Mouse (Mus musculus) brain, embryonic 14.5 days (tissue): ENCODE measurements around the gene E130309D02Rik.

ENCODE experiments used
- CTCF ChIP-seq: fragments of 200-500 bp; IDR thresholded peaks from 2 replicates; pipeline ENCODE4 v1.5.1; 2012; ENCODE audit warnings: inconsistent platforms, mild to moderate bottlenecking, moderate library complexity, borderline replicate concordance; ENCODE audit not compliant: insufficient read depth, insufficient read length; ENCODE audit errors: extremely low read depth
- POLR2A ChIP-seq: fragments of 200-500 bp; IDR thresholded peaks from 2 replicates; pipeline ENCODE4 v1.6.1; 2012; ENCODE audit warnings: mild to moderate bottlenecking, inconsistent platforms, borderline replicate concordance; ENCODE audit not compliant: poor library complexity, insufficient read depth, insufficient read length, severe bottlenecking; ENCODE audit errors: extremely low read depth

GRCm38 (mm10) chr5:143295330-143295729 is 19.8 kb downstream of the E130309D02Rik start:
- TF ChIP-seq CTCF = no peak
- no peak for TF ChIP-seq POLR2A
